Mouse (Mus musculus): Measurements from ENCODE around the gene L3hypdh. TPM values are rescaled to one million over a fixed set of nuclear protein-coding genes. Genes with fewer than 3 reads are reported as not detected.

L3hypdh gene
- polyA plus RNA-seq, 1 experiment from 2014 or later: 7.6 TPM

DNA sequence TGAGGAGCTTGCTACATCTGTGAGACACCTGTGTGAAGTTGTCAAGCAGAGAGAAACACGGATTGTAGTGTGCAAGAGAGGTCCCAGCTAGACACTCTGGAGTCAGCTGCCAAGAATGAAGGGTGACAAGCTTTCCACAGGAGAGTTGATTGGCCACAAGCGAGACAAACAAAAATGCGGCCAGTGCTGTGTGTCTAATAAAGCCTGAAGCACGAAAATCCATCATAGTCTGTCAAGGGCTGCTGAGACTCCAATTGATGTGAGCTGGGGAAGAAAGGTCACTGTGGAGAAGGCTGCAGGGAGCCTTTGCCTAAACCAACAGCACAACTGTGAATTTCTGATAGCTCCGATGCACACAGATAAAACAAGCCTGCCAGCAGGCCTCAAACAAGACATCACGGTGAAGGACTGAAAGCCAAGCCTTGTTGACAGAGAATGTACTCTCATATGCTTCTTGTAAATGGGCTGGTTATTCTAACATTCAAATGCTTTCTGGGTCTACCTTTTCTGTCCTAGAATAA, 59.9 kb downstream of the L3hypdh start:
- WGBS (ENCODE audit: insufficient replicate concordance): 45% methylated on average over 6 of the region's 6 CpGs

DNA sequence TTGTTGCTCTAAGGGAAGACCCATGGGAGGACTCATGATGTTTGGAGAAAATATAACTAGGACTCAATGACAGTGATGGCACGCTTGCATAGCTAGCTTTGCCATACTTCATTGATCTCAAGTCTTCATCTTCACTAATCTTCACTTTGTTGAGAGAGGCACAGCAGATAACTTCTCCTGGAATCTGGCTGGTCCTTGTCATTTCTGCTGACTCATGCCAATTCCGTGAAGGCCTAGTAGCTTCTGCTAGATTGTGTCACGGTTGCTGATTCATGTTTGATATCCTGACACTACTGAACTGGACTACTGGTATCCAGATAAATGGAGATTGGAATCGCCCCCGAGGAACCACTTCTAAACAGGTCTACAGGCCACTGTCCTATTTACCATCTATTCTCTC, 61.7 kb downstream of the L3hypdh start:
- Histone ChIP-seq H3K27me3 (no peaks in the 10 kb centered on the region), H3K36me3 (replicated peaks) (no peaks in the 10 kb centered on the region), H3K9ac (no peak overlapping the region), H3K4me1 (replicated peaks) (no peaks in the 10 kb centered on the region), H3K9me3 (replicated peaks) (no peaks in the 10 kb centered on the region), H3K4me2 (no peak overlapping the region), H3K27ac (replicated peaks) (no peak overlapping the region), H3K4me3 (replicated peaks) (no peak overlapping the region)
- no peak for ATAC-seq (ENCODE audit: insufficient read depth)
- 71% methylated on average over 5 of the region's 5 CpGs for WGBS (ENCODE audit: insufficient replicate concordance)

More for the DNA sequence above, 59.9 kb downstream of the L3hypdh start:
- Histone ChIP-seq H3K4me3 (replicated peaks) (no peak overlapping the region), H3K4me2 (no peak overlapping the region), H3K9ac (no peak overlapping the region), H3K9me3 (replicated peaks) (no peaks in the 10 kb centered on the region), H3K36me3 (replicated peaks) (no peaks in the 10 kb centered on the region), H3K4me1 (replicated peaks) (no peaks in the 10 kb centered on the region), H3K27me3 (no peaks in the 10 kb centered on the region), H3K27ac (replicated peaks) (no peak overlapping the region)
- no peak for ATAC-seq (ENCODE audit: insufficient read depth)

Small RNA genes within 50 kb of the gene (microRNA-seq; reads per million reads assigned to microRNA genes)
- not detected for gene Gm24466

Other genes with a start within 250 kb of the L3hypdh start
- gene Gpr135, start 14.3 kb downstream of the L3hypdh start, polyA plus RNA-seq (2015; fragmentation: Nextera tagmentation; extraction: Ambion mirVana): 0.12 and 0.15 TPM in 2 replicates
- gene Jkamp, start 150 bp upstream of the L3hypdh start, polyA plus RNA-seq (2015; fragmentation: Nextera tagmentation; extraction: Ambion mirVana): 18.8 and 21.4 TPM in 2 replicates
- gene Ccdc175, start 99.6 kb upstream of the L3hypdh start, polyA plus RNA-seq (2015; fragmentation: Nextera tagmentation; extraction: Ambion mirVana): not detected in 2 replicates

Data from liver, embryonic 15.5 days (tissue).